Mouse (Mus musculus): ENCODE data around the gene Pip4k2a.

DNA sequence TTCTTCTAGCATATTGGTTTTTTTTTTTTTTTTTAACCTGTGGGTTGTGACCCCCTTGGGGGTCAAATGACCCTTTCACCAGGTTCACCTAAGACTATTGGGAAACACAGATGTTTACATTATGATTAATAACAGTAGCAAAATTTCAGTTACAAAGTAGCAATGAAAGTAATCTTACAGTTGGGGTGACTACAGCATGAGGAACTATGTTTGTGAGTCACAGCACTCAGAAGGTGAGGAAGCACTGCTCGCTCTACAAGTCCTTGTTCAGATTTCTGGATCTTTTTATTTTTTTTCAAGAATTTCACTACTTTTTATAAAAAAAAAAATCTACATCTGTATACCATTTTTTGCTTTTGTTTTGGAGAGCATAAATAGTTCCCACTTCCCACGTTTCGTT, 26.4 kb downstream of the Pip4k2a start:
- no peak for TF ChIP-seq CTCF (IDR thresholded peaks at IDR 0.05; ENCODE audit: insufficient read depth, low read depth, low read length)
- TF ChIP-seq POLR2A (IDR thresholded peaks at IDR 0.05; ENCODE audit: insufficient read depth, low read depth, low read length): no peak
